Mouse (Mus musculus) monocyte, adult 2 months (primary cell): Measurements from ENCODE around the gene Chchd6.

Experiments
- DNase-seq, 2 experiments: peaks; one replicate each; pipeline ENCODE4 v3.0.0; 2022; ENCODE audit warnings: low spot score in 2 of 2, low read depth in 1 of 2

The Chchd6 gene

DNA sequence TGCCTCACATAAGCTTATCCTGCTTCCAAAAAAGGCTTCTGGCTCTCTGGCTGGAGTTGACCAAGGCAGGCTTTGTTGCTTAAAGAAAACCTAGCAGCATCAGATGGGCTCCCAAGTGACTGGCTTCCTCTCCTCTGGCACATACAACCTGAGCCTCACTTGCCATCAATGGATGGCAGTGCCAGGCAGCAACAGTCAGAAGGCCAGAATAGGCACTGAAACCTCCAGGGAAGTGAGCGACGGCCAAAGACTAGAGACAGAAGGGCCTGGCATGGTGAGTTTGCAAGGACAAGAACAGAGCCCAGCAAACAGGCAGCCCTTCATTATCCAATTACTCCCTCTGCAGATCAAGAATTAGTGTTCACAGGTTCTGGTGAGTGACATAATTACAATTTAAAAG is 70.7 kb downstream of the Chchd6 start:
- DNase-seq = no peak

DNA sequence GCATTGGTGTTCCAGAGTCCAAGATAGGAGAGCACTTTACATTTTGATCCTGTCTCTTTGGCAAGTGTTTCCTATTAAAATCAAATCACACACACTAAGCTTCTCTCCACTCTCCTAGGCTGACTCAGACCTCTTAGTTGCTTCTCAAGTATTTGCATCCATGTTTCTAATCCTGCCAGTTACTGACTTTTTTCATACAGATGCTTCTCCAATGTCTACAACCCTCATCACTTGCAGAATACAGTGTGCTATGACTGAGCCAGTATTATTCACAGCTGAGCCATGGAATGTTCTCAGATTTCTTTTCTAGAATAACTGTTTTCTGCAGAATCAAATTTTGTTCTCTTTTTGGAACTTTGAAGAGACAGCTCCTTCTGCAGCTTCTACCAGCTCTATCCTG is 85.3 kb downstream of the Chchd6 start:
- no peak for DNase-seq

DNA sequence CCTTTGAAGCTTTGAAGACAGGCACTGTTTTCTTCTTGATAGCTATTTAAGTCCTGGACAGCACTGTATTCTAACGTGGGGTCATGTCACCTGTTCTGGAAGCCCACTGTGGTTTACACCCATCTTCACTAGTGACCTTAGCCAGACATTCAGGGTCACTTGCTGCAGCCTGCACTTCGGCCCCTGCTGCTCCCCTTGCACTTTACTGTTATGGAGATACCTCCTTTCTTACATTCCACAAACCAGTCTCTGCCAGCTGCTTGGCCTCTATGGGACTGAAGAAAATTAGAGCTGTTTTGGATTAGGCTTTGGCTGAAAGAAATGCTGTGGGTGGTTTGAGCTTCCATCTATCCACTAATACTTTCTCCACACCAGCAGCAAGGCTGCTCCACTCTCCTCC is 86.7 kb downstream of the Chchd6 start:
- DNase-seq = no peak

DNA sequence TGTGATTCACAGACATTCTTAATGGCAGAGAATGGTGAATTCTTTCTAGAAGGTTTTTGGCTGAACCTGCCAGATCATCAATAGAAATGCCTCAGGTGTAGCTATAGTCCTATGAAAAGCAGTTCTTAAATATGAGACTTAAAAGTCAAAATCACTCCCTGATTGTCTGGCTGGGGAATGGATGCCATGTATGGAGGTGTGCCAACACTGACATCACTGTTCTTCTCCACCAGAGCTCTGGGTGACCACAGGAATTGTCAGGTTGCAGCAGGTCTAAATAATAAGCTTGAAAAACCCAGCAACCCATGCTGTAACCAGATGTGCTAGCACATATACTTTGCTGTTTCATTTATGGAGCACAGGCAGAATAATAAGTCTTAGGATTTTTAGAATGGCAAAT is 87.2 kb downstream of the Chchd6 start:
- DNase-seq = no peak

DNA sequence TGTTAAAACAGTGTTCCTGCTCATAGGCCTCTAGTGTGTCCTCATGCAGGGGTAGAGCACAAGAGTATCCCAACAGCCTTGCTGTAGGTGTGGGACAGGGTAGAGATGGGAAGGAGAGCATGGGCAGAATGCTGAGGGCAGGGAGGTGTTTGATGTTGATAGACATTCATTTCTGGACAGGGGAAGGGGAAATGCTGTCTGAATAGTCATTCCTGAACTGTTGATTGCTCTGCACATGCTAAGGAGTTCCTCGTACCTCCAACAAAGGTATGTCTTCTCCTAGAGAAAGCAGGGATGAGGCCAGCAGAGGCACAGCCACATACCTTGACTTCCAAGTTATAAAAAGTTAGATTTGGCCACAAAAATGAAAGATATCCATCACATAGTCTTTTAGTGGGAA is 95.5 kb downstream of the Chchd6 start:
- DNase-seq = no peak

DNA sequence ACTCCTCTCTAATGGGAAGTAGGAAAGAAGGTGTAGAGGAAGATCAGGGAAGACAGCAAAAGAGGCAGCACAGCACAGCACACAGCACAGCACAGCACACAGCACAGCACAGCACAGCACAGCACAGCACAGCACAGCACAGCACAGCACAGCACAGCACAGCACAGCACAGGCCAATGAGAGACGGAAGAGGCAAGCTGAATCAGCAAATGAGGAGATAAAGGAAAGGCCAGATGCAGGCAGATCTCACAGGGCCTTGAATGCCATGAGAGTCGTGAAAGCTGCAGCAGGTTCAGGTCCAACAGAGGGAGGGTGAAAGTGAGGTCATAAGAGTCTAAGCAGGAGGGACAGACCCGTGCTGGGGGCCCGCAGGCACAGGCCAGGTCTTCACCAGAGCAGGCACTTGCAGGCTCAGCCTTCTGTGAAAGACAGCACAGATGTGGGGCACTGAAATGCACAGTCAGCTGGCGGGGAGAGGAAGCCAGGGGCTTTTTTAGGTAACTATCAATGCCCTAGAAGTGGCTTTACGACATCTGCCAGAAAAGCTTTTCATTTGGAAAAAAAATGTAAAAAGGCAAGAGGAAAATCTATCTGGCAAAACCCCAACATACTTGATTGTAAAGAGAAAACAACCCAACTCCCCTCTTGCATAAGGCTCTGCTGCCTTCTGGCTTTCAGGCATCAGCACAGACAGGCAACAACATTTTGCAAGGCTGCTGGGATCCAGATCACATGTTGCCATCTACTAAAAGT is 96.5 kb downstream of the Chchd6 start:
- DNase-seq = no peak

DNA sequence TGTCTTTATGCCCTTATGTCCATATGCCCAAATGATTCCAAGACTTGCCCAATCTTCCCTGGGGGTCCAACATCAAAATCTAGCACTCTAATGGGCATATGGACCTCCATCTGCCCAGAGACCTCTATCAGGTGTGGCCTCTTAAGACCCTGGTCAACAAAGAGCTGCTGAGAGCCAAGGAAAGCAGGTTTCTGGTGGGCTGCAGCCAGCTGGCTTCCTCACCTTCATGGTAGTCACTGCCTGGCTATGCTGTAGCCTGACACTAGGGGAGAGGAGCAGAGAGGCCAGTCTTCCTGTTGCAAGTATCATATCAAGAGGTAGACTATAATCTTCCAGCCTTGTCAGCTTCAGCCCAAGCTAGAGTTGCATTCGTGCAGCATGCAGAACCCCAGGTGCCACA is 98.5 kb downstream of the Chchd6 start:
- DNase-seq = no peak

DNA sequence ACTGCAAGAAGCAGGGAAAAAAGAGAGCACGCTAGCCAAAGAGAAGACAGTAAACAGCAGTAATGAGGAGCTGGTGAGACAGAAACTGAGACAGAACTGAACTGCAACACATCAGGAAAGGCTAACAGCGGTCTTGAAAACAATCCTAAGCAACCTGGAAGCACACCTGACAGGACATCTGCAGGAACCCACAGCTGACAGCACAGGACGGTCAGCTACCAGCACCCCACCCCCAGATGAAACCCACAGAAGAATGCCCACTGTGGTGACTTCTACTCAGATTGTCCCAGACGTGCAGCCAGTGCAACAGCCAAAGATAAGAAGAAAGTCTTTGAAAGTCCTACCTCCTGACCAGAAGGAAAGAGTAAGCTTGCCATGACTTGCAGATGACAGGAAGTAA is 103.1 kb downstream of the Chchd6 start:
- DNase-seq = no peak

DNA sequence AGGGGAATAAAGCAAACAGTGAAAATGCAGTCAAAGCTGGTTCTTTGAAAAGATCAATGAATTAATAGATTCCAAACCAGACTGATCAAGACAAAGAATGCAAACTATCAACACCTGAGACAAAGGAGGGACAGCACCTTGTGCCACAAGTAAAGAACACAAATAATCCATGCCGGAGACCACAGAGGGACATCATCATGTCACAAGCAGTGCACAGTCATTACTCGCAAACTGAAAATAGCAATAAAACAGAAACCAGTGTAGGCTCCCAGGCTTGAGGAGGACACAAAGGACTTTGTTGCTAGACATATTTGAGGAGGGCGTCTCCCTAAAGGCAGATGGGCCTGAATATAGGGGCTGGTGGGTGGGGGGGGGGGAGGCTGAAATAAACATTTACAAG is 105.1 kb downstream of the Chchd6 start:
- no peak for DNase-seq

DNA sequence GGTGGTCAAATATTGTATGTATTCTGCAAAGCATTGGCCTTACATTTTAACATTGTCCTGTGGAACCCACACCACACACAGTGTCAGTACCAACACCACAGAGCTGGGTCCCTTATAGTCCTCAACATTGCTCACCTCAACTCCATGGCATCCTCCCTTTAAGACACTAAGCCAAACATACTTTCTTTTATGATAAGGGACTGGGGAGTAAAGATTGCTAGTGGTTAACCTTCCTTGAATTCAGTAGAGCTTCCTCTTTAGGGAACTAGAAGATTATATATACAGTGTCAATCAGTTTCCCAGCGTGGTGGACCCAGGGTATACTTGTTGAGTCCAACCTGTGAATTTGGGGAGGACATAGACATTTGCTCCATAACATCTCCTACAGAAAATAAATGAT is 105.9 kb downstream of the Chchd6 start:
- DNase-seq = no peak

DNA sequence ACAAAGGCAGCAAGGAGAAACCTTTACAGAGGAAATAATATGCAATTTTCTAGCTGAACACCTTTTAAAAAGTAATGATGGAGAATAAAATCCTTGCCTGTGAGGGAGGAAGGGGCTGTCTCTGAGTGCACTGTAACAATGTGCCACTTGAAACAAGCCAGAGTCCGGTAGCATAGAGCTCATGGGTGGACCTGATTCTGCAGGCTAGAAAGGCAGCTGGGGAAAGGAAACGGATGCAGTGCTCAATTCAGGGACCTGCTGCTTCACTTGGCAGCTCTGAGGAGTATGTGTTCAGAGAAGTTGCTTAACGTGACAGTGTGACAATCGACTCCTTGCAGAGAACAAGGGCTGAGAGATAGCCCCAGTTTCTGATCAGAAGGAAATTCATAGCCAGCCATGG is 109.4 kb downstream of the Chchd6 start:
- DNase-seq = no peak

DNA sequence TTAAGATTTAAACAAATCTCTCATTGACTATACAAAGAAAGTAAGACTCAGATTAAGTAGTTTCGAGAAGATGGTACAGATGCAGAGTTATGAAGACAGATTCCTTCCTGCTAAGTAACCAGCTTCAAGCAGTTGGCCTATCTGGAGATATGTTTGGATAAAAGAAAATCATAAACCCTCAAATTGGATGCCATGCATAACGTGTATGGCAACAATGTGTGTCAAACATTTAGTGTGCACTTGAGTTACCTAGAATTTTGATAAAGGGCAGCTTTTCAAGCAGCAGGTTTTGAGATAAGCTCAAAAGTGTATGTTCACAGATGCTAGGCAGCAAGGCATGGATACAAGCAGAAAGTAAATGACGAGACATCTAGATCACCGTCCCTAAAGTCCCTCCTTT is 114.3 kb downstream of the Chchd6 start:
- no peak for DNase-seq

DNA sequence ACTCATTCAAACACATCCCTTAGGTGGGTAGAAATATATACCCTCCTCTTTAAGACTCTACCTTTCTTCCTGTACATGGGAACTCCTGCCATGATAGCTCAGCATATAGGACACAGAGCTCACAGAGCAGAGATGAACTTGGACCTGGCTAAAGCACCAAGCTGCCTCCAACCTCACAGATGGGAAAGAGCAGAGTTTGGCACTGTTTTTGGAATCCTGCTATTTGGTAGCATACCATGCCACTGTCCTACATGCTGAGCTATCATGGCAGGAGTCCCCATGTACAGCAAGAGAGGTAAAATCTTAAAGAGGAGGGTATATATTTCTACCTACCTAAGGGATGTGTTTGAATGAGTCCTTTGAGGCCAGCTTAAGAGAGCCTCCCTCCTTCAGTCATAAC is 127.5 kb downstream of the Chchd6 start:
- no peak for DNase-seq

DNA sequence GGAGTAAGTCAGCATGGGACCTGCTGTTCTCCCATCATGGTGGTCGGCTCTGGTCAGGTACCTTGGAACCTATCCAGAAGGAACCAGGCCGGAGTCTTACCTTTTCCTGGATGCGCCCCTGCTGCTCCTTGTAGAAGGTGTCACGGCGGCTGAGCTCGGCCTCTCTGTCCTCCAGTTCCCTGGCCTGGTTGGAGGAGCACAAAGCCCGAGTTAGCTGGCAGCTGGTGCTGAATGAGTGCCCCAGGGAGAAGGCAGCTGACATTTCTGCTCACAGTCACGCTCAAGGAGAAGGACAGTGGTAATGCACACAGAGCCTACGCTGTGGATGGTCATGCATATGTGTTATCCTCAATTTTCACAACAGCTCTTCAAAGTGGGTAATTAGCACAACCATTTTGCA is 128.2 kb downstream of the Chchd6 start:
- no peak for DNase-seq

DNA sequence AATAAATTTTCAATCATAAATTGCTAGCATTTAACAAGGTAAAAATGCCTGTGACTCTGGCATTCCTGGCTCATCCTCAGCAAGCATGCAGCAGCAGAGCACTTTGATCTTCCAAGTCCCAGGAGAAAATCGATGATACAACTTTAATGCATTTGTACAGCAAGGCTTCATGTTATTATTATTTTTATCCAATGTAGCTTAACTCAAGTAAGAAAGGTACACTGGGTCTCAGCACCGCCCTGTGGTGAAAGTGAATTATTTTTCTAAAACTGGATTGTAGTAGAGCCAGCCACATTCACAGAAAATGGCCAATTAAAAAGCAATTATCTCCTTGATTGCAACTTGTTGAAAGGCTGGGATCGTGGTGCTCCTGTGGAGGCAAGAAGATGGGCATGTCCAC is 128.6 kb downstream of the Chchd6 start:
- DNase-seq = no peak

DNA sequence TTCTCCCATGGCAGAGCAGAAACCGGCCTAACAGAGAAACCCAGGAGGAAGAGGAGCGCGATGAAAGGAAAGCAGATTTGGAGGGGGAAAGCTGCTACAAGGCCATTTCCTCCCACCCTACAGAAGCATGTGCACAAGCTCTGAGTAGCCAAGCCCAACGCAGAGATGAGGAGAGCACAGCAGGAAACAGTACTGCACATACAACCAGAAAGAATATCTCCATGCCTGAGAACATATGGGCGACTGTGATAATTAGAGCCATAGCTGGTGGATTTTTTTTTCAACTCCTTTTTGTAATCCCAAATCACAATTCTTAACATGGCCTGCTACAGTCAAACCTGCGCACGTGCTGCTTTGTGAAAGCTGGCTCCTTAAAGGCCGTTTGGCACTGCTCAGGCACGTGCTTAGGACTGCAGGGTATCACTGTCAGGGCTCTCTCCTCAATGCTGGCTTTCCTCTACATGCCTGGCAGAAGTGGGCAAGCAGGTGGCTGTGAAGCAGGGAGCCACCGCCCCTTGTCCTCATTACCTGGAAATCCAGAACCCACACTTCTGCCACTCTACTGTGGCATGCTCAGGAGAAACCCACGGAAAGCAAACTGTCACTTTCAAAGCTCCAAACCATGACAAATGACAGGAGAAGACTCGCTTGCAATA is 129.3 kb downstream of the Chchd6 start:
- no peak for DNase-seq

DNA sequence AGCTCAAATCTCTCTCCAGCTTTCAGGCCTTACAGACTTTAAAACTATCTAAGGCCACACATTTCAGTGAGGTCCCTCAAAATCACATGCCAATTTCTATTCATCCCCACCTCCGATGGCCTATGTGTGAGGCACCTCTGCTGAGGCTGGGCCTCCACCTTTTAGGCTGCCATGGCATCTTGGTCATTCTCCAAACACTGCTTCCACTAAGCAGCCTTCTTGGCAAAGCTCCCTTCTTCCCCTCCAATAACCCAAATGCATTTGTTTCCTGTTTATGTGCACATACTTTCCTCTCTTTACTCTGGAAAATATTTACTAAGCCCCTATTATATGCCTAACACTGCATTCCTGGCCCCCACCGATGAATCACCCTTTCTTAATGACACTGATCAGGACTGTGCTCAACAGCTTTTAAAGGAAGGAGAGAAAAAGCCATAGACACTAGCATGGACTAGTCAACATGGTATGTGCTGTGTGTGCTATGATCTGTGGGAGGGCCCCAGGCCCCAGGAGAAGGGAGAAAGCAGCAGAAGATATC is 133.2 kb downstream of the Chchd6 start:
- no peak for DNase-seq

DNA sequence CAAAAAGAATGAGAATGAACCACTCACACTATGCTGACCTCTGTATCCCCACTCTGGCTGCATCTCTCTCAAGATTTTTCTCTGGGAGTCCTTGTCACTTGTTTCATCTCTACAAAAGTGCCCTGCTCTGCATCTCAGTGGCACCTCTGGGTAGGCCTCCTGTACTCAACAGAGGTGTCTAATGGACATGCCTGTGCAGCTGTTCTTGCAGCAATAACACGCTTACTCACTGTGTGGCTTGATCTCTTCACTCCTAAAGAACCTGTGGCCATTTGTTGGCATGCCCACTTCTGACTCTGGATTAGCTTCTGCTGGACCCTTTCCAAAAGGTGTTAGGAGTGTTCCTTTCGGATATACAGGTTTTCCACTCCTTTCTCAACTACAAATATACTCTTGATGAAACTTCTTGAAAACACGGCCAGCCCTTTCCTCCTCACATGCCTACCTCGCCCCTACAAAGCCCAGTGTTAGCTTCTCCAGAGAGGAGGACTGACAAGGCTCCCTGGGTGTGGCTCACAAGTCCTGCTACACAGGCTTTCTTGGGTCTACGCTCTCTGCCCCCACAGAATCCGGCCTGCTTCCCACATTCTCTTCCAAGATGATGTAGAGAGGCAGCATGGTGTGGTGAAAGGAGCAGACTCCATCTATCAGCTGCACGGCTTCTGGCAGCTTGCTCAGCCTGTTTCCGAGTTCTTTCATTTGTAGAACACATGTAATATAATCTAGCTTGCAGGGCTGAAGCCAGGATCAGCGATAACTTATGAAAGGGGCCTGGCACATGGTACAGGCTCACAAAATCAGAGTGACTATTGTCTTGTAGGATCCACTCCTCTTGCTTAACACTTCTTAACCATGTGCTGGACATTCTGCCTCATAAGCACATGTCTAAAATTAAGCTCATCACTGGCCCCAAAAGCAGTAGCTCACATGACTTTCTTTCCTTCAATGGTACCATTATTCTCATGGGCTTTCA is 133.9 kb downstream of the Chchd6 start:
- no peak for DNase-seq

DNA sequence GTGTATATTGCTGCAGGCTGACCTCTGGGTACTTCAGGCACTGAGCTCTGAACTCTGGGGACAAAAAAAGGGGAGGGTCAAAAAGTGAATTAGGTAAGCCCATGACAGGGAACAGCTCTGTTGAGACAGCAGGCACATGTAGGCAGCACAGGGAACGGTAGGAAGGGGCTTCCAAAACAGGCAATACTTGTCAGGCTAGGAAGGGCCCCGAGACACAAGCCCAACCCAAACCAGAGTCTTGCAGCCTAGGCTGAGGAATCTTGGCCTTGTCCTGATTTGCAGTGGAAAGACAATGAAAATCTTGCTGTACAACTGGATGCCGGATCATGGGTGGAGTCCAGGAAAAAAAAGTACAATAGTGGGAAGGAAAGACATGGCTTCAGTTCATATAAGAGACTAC is 135.8 kb downstream of the Chchd6 start:
- no peak for DNase-seq

DNA sequence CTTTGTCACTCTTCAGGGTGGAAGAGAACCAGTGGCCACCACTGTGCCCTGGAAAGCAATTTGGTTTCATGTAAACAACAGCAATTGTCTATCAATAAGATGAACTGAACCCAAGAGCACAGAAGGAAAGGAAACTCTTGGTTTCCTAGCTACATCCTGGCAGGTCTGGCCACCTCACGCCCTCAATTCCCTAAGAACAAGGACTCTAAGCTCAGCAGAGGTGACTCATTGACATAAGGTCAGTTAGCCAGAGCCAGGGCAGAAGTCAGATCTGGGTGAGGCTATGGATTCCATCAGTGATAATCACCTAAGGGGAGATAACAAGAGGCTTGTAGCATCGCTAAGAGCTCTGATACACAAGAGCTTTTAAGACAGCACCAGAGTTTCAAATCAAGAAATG is 137.9 kb downstream of the Chchd6 start:
- no peak for DNase-seq

DNA sequence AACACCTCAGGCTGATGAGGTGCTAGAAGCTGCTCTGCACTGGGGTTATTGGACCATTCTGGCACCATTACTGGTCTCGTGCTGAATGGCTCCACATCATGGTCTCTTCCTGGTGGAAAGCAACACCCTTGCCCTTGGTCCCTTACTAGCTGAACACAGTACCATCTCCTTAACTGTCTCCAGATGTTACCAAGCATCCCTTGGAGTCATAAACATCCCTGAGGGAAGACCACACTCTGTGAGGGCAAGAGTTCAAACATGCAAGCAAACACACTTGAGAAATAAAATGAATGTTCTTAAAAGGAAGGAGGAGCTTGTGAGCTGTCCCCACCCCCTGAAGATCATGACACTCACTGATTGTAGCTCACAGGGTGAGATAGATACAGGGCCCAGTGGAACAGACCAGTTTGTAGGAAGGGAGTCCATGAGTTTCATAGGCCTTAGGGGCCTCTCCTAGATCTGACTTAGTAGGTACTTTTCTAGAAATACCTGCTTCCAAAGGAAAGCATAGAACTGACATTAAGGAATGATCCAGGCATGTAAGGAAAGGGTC is 139.0 kb downstream of the Chchd6 start:
- no peak for DNase-seq
